Mouse (Mus musculus) monocyte, adult 5-6 weeks (primary cell): Measurements from ENCODE around the gene Vps33b. TPM values are rescaled to one million over a fixed set of nuclear protein-coding genes. Genes with fewer than 3 reads are reported as not detected.

Experiments used
- total RNA-seq: library from RNA; stranded (forward); fragments of 200-1000, 200-491, 200-594 nt; gene quantifications from 3 replicates; pipeline ENCODE4 v1.2.3, GENCODE M21; 2017

Gene Vps33b
- total RNA-seq, 1 experiment from 2014 or later = 35.8 TPM

Other genes with a start within 250 kb of the Vps33b start
- gene Zfp710, start 244.8 kb upstream of the Vps33b start, total RNA-seq = 55.9 to 77.3 TPM (median 60.7 TPM) in 3 replicates
- 23.3 to 27.2 TPM (median 24.2 TPM) in 3 replicates for gene Idh2, start 154.3 kb upstream of the Vps33b start, total RNA-seq
- 7.4 to 9.3 TPM (median 9.1 TPM) in 3 replicates for gene Sema4b, start 82.8 kb upstream of the Vps33b start, total RNA-seq
- gene Cib1, start 36.8 kb upstream of the Vps33b start, total RNA-seq = 37.5 to 51.3 TPM (median 45.7 TPM) in 3 replicates
- 0.86 to 3.5 TPM (median 2.2 TPM) in 3 replicates for gene Gdpgp1, start 36.8 kb upstream of the Vps33b start, total RNA-seq
- 3.0 TPM in 1 of 3 replicates, not detected in the others for gene Ttll13, start 23.3 kb upstream of the Vps33b start, total RNA-seq
- 22.5 to 35.4 TPM (median 27.3 TPM) in 3 replicates for gene Ngrn, start 8.4 kb upstream of the Vps33b start, total RNA-seq
- gene Prc1, start 24.8 kb downstream of the Vps33b start, total RNA-seq = 6.3 to 11.8 TPM (median 7.3 TPM) in 3 replicates
- 4.0 to 14.3 TPM (median 4.7 TPM) in 3 replicates for gene Rccd1, start 54.8 kb downstream of the Vps33b start, total RNA-seq
- gene Unc45a, start 71.4 kb downstream of the Vps33b start, total RNA-seq = 28.3 to 50.6 TPM (median 33.6 TPM) in 3 replicates
- gene Hddc3, start 73.5 kb downstream of the Vps33b start, total RNA-seq = 0.21 to 6.1 TPM (median 1.5 TPM) in 3 replicates
- gene Man2a2, start 101.7 kb downstream of the Vps33b start, total RNA-seq = 12.8 to 20.6 TPM (median 18.0 TPM) in 3 replicates
- gene Fes, start 118.3 kb downstream of the Vps33b start, total RNA-seq = 117 to 175 TPM (median 150 TPM) in 3 replicates
- gene Furin, start 135.8 kb downstream of the Vps33b start, total RNA-seq = 31.1 to 46.2 TPM (median 34.3 TPM) in 3 replicates